Mouse (Mus musculus): ENCODE data around the gene Olfr1366. TPM values are rescaled to one million over a fixed set of nuclear protein-coding genes. Genes with fewer than 3 reads are reported as not detected.
"Not testable (repeated sequence)": the region's sequence is repeated elsewhere in the genome, so short reads cannot be mapped to it uniquely, and the experiment has no call there.

Olfr1366 gene
- total RNA-seq (2015) (not detected in 2 replicates), total RNA-seq (2017) (not detected in 2 replicates)

DNA sequence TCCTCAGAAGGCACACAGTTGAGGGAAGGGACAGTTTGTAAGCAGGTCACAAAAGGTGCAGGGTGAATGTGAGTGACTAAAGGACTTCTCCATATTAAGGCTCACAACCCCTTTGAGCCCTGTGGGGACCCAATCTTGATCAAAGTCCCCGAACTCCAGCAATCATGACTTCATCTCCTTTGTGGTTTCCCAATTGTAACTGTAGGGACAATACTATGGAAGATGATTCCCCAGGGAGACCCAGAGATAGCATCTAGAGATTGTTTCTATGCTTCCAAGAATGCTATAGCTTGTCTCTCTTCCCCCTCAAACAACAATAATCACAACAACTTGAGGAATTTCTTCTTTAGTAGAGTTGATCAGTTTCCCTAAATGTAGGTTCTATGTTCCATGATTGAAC lies at the start of gene Olfr1366:
TSS of gene Olfr1366 (minus strand) at position 101 of the 400 bp plus-strand sequence.
- no peak for ATAC-seq (replicated peaks; ENCODE audit: poor library complexity)

DNA sequence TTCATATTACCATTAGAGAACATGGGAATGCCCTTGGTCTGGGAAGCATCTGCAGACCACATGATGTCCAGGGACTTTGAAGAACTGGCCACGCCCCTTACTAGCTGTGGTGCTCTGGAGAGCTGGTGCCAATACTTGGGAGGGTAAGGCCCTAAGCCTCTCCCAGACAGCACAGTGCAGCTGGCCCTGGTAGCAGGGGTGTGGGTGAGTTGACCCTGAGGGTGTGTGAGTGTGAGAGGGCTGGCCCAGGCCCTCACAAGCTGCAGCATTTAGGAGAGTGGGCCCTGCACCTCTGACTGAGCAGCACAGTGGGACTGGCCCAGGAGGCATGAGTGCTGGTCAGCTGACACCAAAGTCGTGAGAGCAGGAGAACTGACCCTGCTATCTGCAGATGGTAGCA lies 49.0 kb upstream of the Olfr1366 start:
- ATAC-seq (replicated peaks; ENCODE audit: poor library complexity) = no peak

DNA sequence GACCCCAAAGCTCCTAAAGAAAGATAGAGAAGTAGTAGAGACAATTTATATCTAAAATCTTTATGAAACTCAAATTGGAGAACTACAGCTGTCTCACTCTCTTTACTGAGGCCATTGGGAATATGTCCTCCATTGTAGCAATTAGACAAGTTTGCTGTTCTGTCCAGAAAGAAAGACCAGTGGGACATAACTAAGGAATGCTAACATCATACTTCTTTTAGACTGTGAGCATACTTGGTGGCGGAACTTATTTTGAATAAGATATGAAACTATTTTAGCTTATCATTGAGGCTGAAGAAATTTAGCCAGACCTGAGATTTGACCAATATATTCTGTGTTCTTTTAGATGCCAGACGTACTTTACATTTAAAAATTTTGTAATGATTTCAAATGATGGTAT lies 39.1 kb upstream of the Olfr1366 start, which contains the start of gene Olfr1364:
TSS of gene Olfr1364 (minus strand) at position 101 of the 400 bp plus-strand sequence.
- no peak for ATAC-seq (replicated peaks; ENCODE audit: poor library complexity)

DNA sequence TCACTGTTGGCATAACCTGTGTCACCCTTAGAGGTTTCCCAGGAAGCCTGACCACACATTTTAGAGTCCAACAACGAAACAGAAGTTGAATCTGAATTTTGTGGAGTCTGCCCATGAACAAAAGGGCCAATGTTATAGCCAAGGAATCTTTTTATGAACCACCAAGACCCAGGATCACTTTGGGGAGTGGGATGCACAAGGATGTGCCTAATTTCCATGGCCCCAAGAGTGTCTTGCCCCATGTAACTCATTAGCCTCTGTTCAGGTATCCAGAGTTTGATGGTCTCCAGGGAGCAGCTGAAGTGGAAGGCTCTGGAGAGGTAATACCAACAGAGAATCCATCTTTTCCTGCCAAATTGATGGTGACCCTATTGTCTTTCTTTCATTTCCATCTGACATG lies 17.2 kb upstream of the Olfr1366 start, which contains the start of gene Olfr1535:
TSS of gene Olfr1535 (minus strand) at position 101 of the 400 bp plus-strand sequence.
- no peak for ATAC-seq (replicated peaks; ENCODE audit: poor library complexity)

DNA sequence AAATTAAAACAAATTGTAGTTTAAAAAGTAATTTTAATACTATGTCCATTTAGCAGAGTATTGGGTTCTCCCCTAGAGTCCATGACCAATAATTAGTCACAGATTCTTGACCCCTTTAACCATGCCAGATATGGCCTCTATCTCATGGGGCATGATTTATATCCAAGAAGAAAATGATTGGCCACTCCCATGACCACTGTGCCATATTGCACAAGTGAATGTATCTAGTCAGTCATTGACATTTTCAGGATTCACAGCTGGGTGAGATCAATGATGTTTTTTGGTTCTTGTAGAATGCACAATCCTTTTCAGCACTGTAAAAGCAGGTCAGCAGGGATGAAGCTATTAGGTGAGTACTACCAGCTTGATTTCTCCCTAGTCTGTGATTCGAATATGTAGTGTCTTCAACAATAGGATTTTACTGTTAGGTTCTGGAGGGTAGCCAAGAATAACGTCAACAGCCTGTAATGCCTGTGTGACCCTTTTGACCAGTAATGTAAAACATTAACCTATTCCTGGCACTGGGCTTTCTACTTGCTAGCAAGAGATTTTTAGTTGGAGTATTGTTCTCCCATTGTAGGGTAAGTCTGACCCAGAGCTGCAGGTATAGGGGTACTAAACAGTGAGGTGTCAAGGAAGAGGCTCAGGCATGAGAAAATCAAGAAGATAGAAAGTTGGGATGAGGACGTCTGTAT lies 8.0 kb upstream of the Olfr1366 start:
- no peak for ATAC-seq (replicated peaks; ENCODE audit: poor library complexity)

DNA sequence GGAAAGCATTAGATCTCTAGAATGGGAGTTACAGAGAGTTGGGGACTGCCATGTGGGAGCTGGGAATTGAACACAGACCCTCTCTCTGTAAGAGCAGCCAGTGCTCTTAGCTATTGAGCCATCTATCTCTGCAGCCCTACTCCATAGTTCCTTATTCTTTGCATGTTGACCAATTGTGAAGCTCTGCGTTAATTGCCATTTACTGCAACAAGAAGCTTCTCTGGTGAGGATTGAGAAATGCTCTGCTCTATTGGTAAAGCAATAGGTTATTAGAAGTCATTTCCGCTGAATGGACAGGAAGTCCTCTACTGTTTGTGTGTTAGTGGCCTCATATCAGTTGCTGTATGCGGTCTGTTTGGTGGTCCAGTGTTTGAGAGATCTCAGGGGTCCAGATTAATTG lies 6.9 kb upstream of the Olfr1366 start:
- ATAC-seq (replicated peaks; ENCODE audit: poor library complexity) = peak; percentile 65

DNA sequence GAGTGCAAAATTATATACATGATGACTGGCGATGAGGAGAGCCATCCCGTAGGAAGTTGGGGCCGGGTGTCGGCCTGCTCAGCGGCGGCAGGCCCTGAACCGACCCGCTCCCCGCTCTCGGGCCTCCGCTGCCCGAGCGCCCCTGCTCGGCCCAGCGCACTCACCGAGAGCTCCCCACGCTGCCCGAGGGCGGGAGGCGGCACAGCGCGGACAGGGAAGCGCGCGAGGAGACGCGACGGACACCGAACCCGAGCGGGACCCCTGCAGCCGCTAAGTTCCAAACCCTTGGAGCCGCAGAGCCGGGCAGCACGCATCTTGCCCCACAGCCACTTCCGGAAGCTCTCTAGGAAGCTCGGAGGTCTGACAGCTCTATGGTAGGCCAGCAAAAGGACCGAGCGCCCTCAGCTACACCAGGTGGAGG lies 11.8 kb downstream of the Olfr1366 start, which contains the start of gene Zkscan8:
TSS of gene Zkscan8 (minus strand) at position 340 of the 421 bp plus-strand sequence.
- ATAC-seq (replicated peaks; ENCODE audit: poor library complexity) = peak; percentile 100

DNA sequence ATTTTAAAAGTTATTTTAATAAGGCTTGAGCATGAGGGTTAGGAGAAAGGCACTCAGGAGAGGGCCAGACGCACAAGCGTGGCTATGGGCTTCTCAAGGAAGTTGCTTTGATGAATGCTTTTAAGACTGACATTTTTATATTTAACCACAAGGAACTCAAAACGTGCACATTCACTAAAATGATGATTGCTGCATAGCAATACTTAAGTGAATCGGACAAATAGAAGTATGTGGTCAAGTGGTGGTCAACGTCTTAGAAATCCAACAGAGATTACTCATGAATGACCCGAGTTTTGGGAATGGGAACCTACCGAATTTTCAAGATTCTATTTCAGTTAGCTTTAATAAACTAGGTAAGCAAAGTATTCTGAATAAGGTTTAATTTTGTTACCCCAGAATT lies 12.5 kb downstream of the Olfr1366 start:
- no peak for ATAC-seq (replicated peaks; ENCODE audit: poor library complexity)

DNA sequence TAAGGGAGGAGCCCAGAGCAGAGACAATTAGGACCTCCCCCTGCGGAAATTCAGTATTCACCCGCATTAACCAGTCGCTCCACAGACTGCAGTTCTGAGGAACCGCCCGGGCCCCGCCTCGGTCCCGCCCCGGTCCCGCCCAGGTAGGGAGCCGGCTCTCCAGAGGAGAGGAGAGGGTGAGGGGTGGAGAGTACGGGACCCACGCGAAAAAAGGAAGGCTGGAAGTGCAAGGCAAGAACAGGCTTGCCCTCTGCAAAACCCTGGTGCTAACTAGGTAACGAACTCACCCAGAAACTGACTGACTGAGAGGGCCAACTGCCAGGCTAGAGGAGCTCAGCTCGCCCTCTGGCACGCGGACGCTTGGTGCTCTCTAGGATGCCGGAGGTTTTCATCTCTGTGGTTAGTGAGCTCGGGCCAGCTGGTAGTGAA lies 36.4 kb downstream of the Olfr1366 start:
- ATAC-seq (replicated peaks; ENCODE audit: poor library complexity) = peak; percentile 99

DNA sequence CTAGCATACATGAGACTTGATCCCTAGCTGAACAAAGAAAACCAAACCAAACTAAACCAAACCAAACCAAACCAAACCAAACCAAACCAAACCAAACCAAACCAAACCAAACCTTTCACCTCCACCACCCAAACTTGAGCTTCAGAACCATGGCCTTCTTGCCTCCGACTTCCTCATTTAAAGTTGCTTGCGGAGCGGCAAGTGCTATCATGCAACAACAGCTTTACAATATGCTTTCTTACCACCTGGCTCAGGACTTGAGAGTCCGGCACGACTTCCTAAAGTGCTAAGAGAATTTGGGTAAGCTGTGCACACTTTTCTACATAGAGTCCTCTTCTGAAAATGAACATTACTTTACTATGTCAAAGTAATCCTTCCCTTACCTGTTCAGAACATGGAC lies 40.3 kb downstream of the Olfr1366 start:
- no peak for ATAC-seq (replicated peaks; ENCODE audit: poor library complexity)

DNA sequence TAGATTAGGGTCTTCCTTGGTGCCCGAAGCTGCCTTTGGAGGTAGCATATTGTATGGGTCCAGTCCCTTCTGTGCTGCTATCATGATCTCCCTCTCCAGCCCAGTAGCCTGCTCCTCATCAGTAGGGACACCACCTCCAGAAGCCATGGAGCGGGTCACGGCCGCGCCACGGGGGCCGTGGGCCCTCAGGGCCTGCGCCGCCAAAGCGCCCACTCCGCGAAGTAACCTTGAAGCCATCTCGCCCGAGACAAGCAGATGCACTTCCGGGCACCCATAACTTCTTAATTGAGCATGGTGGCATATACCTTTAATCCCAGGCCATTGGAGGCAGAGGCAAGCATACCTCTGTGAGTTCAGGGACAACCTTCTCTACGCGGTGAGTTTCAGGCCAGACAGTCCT lies 41.4 kb downstream of the Olfr1366 start, which contains the start of gene Gm11273:
TSS of gene Gm11273 (minus strand) at position 237 of the 400 bp plus-strand sequence.
- ATAC-seq (replicated peaks; ENCODE audit: poor library complexity) = not testable (repeated sequence)

DNA sequence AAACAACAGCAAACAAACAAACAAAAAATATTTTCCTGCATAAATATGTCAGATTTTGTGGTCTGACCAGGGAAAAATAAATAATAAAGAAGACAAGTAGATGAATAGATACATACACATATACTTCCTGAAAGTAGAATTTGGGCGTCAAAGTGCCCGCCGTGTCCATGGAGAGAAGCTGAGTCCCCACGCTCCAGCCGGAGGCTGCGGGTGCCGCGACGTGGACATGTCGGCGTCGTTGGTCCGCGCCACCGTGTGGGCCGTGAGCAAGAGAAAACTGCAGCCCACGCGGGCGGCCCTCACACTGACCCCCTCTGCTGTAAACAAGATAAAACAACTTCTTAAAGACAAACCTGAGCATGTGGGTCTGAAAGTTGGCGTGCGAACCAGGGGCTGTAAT lies 47.5 kb downstream of the Olfr1366 start, which contains the start of gene AK157302:
TSS of gene AK157302 (plus strand) at position 144 of the 400 bp plus-strand sequence.
- ATAC-seq (replicated peaks; ENCODE audit: poor library complexity) = no peak

DNA sequence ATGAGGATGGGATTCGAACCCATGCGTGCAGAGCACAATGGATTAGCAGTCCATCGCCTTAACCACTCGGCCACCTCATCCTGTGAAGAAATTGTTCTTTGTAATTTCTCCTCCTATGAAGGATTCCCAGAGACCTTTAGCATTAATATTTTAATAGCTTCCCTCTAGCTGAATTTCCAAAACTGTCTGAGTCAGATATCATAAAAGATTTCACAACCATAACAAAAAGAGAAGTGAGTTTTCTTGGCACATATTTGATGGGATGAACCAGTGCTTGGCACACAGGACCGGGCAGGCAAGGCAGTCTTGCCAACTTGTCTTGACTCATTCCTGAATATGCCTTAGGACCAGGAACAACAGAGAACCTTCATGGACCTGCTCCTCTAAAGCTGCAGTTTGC lies 49.8 kb downstream of the Olfr1366 start:
- ATAC-seq (replicated peaks; ENCODE audit: poor library complexity) = peak; percentile 46; the same call in 1 of the 2 replicates

DNA sequence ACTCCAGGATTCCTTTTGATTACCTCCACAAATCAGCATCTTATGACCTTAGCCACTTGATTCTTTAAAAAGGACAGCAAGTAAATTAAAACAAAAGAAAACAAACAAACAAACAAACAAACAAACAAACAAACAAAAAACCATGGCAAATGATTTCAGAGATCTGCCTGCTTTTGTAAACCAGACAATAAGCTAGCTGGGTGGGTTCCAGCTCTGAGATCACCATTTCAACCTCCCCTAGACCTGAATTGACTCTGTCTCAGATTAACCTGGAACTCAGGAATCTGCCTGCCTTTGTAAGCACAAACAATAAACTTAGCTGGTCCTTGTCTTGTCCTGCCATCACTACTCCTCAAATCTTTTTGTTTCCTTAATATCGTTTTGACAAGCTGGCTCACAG lies 55.7 kb downstream of the Olfr1366 start:
- ATAC-seq (replicated peaks; ENCODE audit: poor library complexity) = no peak

Other genes starting within 250 kb of the Olfr1366 start
Only the 30 nearest of the 31 such genes appear.
- not detected in 2 replicates for gene Gpx6, start 230.7 kb downstream of the Olfr1366 start, total RNA-seq (2015)
- gene Gpx6, start 230.7 kb downstream of the Olfr1366 start, total RNA-seq (2017) = not detected in 2 replicates
- not detected in 2 replicates for gene Olfr1367, start 195.9 kb downstream of the Olfr1366 start, total RNA-seq (2015)
- gene Olfr1367, start 195.9 kb downstream of the Olfr1366 start, total RNA-seq (2017) = not detected in 2 replicates
- 7.5 and 9.1 TPM in 2 replicates for gene Zscan12, start 180.0 kb downstream of the Olfr1366 start, total RNA-seq (2015)
- gene Zscan12, start 180.0 kb downstream of the Olfr1366 start, total RNA-seq (2017) = 15.5 and 17.5 TPM in 2 replicates
- 39.4 and 51.9 TPM in 2 replicates for gene Zkscan3, start 140.1 kb downstream of the Olfr1366 start, total RNA-seq (2015)
- 26.9 and 33.7 TPM in 2 replicates for gene Zkscan3, start 140.1 kb downstream of the Olfr1366 start, total RNA-seq (2017)
- gene Pgbd1, start 101.8 kb downstream of the Olfr1366 start, total RNA-seq (2015) = 1.1 and 1.6 TPM in 2 replicates
- 0.58 and 0.98 TPM in 2 replicates for gene Pgbd1, start 101.8 kb downstream of the Olfr1366 start, total RNA-seq (2017)
- gene Zscan26, start 89.1 kb downstream of the Olfr1366 start, total RNA-seq (2015) = 18.5 and 18.7 TPM in 2 replicates
- gene Zscan26, start 89.1 kb downstream of the Olfr1366 start, total RNA-seq (2017) = 17.1 and 20.6 TPM in 2 replicates
- gene Nkapl, start 74.3 kb downstream of the Olfr1366 start, total RNA-seq (2015) = 0.10 and 0.12 TPM in 2 replicates
- gene Nkapl, start 74.3 kb downstream of the Olfr1366 start, total RNA-seq (2017) = 0.33 TPM in 1 of 2 replicates, not detected in the other
- gene Zkscan4, start 63.9 kb downstream of the Olfr1366 start, total RNA-seq (2015) = 0.49 and 0.79 TPM in 2 replicates
- 0.14 and 0.71 TPM in 2 replicates for gene Zkscan4, start 63.9 kb downstream of the Olfr1366 start, total RNA-seq (2017)
- gene Gm10065, start 63.4 kb downstream of the Olfr1366 start, total RNA-seq (2015) = not detected in 2 replicates
- not detected in 2 replicates for gene Gm10065, start 63.4 kb downstream of the Olfr1366 start, total RNA-seq (2017)
- gene AK157302, start 47.6 kb downstream of the Olfr1366 start, total RNA-seq (2015) = 0.20 and 0.27 TPM in 2 replicates
- 0.12 and 0.14 TPM in 2 replicates for gene AK157302, start 47.6 kb downstream of the Olfr1366 start, total RNA-seq (2017)
- gene Gm11273, start 41.4 kb downstream of the Olfr1366 start, total RNA-seq (2015) = 7.1 and 8.8 TPM in 2 replicates
- gene Gm11273, start 41.4 kb downstream of the Olfr1366 start, total RNA-seq (2017) = 2.2 and 7.0 TPM in 2 replicates
- 8.4 and 13.7 TPM in 2 replicates for gene Zkscan8, start 11.7 kb downstream of the Olfr1366 start, total RNA-seq (2015)
- gene Zkscan8, start 11.7 kb downstream of the Olfr1366 start, total RNA-seq (2017) = 7.7 and 9.8 TPM in 2 replicates
- gene Olfr1535, start 17.1 kb upstream of the Olfr1366 start, total RNA-seq (2015) = not detected in 2 replicates
- gene Olfr1535, start 17.1 kb upstream of the Olfr1366 start, total RNA-seq (2017) = not detected in 2 replicates
- not detected in 2 replicates for gene Olfr1364, start 39.0 kb upstream of the Olfr1366 start, total RNA-seq (2015)
- not detected in 2 replicates for gene Olfr1364, start 39.0 kb upstream of the Olfr1366 start, total RNA-seq (2017)
- gene Olfr1362, start 71.2 kb upstream of the Olfr1366 start, total RNA-seq (2015) = not detected in 2 replicates
- not detected in 2 replicates for gene Olfr1362, start 71.2 kb upstream of the Olfr1366 start, total RNA-seq (2017)
- not detected in 2 replicates for gene Olfr11, start 99.7 kb upstream of the Olfr1366 start, total RNA-seq (2015)
- not detected in 2 replicates for gene Olfr11, start 99.7 kb upstream of the Olfr1366 start, total RNA-seq (2017)
- gene Olfr1361, start 120.6 kb upstream of the Olfr1366 start, total RNA-seq (2015) = not detected in 2 replicates
- gene Olfr1361, start 120.6 kb upstream of the Olfr1366 start, total RNA-seq (2017) = not detected in 2 replicates
- not detected in 2 replicates for gene Olfr1360, start 134.6 kb upstream of the Olfr1366 start, total RNA-seq (2015)
- gene Olfr1360, start 134.6 kb upstream of the Olfr1366 start, total RNA-seq (2017) = not detected in 2 replicates
- not detected in 2 replicates for gene Olfr1359, start 155.3 kb upstream of the Olfr1366 start, total RNA-seq (2015)
- not detected in 2 replicates for gene Olfr1359, start 155.3 kb upstream of the Olfr1366 start, total RNA-seq (2017)
- gene Hist1h2bl, start 173.3 kb upstream of the Olfr1366 start, total RNA-seq (2015) = 264 and 265 TPM in 2 replicates
- 396 and 423 TPM in 2 replicates for gene Hist1h2bl, start 173.3 kb upstream of the Olfr1366 start, total RNA-seq (2017)
- 2.0 and 5.0 TPM in 2 replicates for gene Hist1h2ai, start 173.6 kb upstream of the Olfr1366 start, total RNA-seq (2015)
- gene Hist1h2ai, start 173.6 kb upstream of the Olfr1366 start, total RNA-seq (2017) = 2,894 and 3,659 TPM in 2 replicates
- 35.1 and 67.8 TPM in 2 replicates for gene Hist1h3h, start 174.9 kb upstream of the Olfr1366 start, total RNA-seq (2015)
- gene Hist1h3h, start 174.9 kb upstream of the Olfr1366 start, total RNA-seq (2017) = 208 and 295 TPM in 2 replicates
- gene Hist1h2bm, start 179.2 kb upstream of the Olfr1366 start, total RNA-seq (2015) = 116 and 137 TPM in 2 replicates
- 542 and 561 TPM in 2 replicates for gene Hist1h2bm, start 179.2 kb upstream of the Olfr1366 start, total RNA-seq (2017)
- gene Hist1h4j, start 192.3 kb upstream of the Olfr1366 start, total RNA-seq (2015) = 3.0 and 6.7 TPM in 2 replicates
- gene Hist1h4j, start 192.3 kb upstream of the Olfr1366 start, total RNA-seq (2017) = 303 and 332 TPM in 2 replicates
- 58.4 and 76.4 TPM in 2 replicates for gene Hist1h4k, start 207.7 kb upstream of the Olfr1366 start, total RNA-seq (2015)
- 2,633 and 2,646 TPM in 2 replicates for gene Hist1h4k, start 207.7 kb upstream of the Olfr1366 start, total RNA-seq (2017)
- 79.0 and 135 TPM in 2 replicates for gene Hist1h2ak, start 211.0 kb upstream of the Olfr1366 start, total RNA-seq (2015)
- gene Hist1h2ak, start 211.0 kb upstream of the Olfr1366 start, total RNA-seq (2017) = 1,123 and 1,182 TPM in 2 replicates
- gene Hist1h2bn, start 211.3 kb upstream of the Olfr1366 start, total RNA-seq (2015) = 350 and 353 TPM in 2 replicates
- 1,312 and 1,339 TPM in 2 replicates for gene Hist1h2bn, start 211.3 kb upstream of the Olfr1366 start, total RNA-seq (2017)
- 614 and 670 TPM in 2 replicates for gene Hist1h1b, start 237.8 kb upstream of the Olfr1366 start, total RNA-seq (2015)
- gene Hist1h1b, start 237.8 kb upstream of the Olfr1366 start, total RNA-seq (2017) = 1,549 and 1,625 TPM in 2 replicates
- gene Hist1h3i, start 240.6 kb upstream of the Olfr1366 start, total RNA-seq (2015) = 244 and 246 TPM in 2 replicates
- gene Hist1h3i, start 240.6 kb upstream of the Olfr1366 start, total RNA-seq (2017) = 294 and 383 TPM in 2 replicates
- gene Hist1h2an, start 244.4 kb upstream of the Olfr1366 start, total RNA-seq (2015) = 1.2 and 2.1 TPM in 2 replicates
- gene Hist1h2an, start 244.4 kb upstream of the Olfr1366 start, total RNA-seq (2017) = 859 and 860 TPM in 2 replicates

All from megakaryocyte progenitor cell, adult 5-6 weeks (primary cell).